Mouse (Mus musculus): Measurements from ENCODE around the gene Scarf1.

The Scarf1 gene

GRCm38 (mm10) chr11:75562840-75563239, 49.5 kb downstream of the Scarf1 start:
- TF ChIP-seq GATA4 (IDR thresholded peaks at IDR 0.05; ENCODE audit: insufficient replicate concordance, low read length), result no peak

- TF ChIP-seq GATA4 (IDR thresholded peaks at IDR 0.05; ENCODE audit: insufficient replicate concordance, low read length), result peak; percentile 86; the same call in 1 of the 2 replicates
Measured at GRCm38 (mm10) chr11:75563851-75564548, 50.7 kb downstream of the Scarf1 start.

- no peak for TF ChIP-seq GATA4 (IDR thresholded peaks at IDR 0.05; ENCODE audit: insufficient replicate concordance, low read length)
Measured at GRCm38 (mm10) chr11:75565849-75566248, 52.5 kb downstream of the Scarf1 start.

- TF ChIP-seq GATA4 (IDR thresholded peaks at IDR 0.05; ENCODE audit: insufficient replicate concordance, low read length), result no peak
Measured at GRCm38 (mm10) chr11:75566276-75567196, 53.2 kb downstream of the Scarf1 start.

- no peak for TF ChIP-seq GATA4 (IDR thresholded peaks at IDR 0.05; ENCODE audit: insufficient replicate concordance, low read length)
Measured at GRCm38 (mm10) chr11:75567346-75568114, 54.2 kb downstream of the Scarf1 start.

- no peak for TF ChIP-seq GATA4 (IDR thresholded peaks at IDR 0.05; ENCODE audit: insufficient replicate concordance, low read length)
Measured at GRCm38 (mm10) chr11:75568115-75568511, 54.8 kb downstream of the Scarf1 start.

- no peak for TF ChIP-seq GATA4 (IDR thresholded peaks at IDR 0.05; ENCODE audit: insufficient replicate concordance, low read length)
Measured at GRCm38 (mm10) chr11:75568962-75569361, 55.6 kb downstream of the Scarf1 start.

- TF ChIP-seq GATA4 (IDR thresholded peaks at IDR 0.05; ENCODE audit: insufficient replicate concordance, low read length), result no peak
Measured at GRCm38 (mm10) chr11:75570375-75571125, 57.2 kb downstream of the Scarf1 start.

GRCm38 (mm10) chr11:75571126-75571990, 58.0 kb downstream of the Scarf1 start:
- no peak for TF ChIP-seq GATA4 (IDR thresholded peaks at IDR 0.05; ENCODE audit: insufficient replicate concordance, low read length)

GRCm38 (mm10) chr11:75572301-75572791, 59.0 kb downstream of the Scarf1 start:
- TF ChIP-seq GATA4 (IDR thresholded peaks at IDR 0.05; ENCODE audit: insufficient replicate concordance, low read length), result no peak

- no peak for TF ChIP-seq GATA4 (IDR thresholded peaks at IDR 0.05; ENCODE audit: insufficient replicate concordance, low read length)
Measured at GRCm38 (mm10) chr11:75572854-75573650, 59.7 kb downstream of the Scarf1 start.

- TF ChIP-seq GATA4 (IDR thresholded peaks at IDR 0.05; ENCODE audit: insufficient replicate concordance, low read length), result no peak
Measured at GRCm38 (mm10) chr11:75574378-75575123, 61.2 kb downstream of the Scarf1 start.

All from liver, adult (tissue).